Mouse (Mus musculus) cerebellum, postnatal 36 days (tissue): Measurements from ENCODE around the gene Sap30.
"Not testable (repeated sequence)": the region's sequence is repeated elsewhere in the genome, so short reads cannot be mapped to it uniquely, and the experiment has no call there.

ENCODE experiments used
- DNase-seq, 2 experiments: peaks; one replicate each; pipeline ENCODE4 v3.0.0; 2021 to 2022; ENCODE audit warnings: mixed read lengths in 2 of 2

Sap30 gene

GRCm38 (mm10) chr8:57487441-57488155 is at the start of gene Sap30:
TSS of gene Sap30 (minus strand) at chr8:57487860.
- DNase-seq, result peak; percentile 97 to 98

- DNase-seq, result no peak
Measured at GRCm38 (mm10) chr8:57536167-57536566, 48.5 kb upstream of the Sap30 start.

- DNase-seq, result no peak
Measured at GRCm38 (mm10) chr8:57534495-57534894, 46.8 kb upstream of the Sap30 start.

- no peak for DNase-seq
Measured at GRCm38 (mm10) chr8:57533106-57533505, 45.4 kb upstream of the Sap30 start.

GRCm38 (mm10) chr8:57532223-57532622 is 44.6 kb upstream of the Sap30 start:
- peak; percentile 55 to 59 for DNase-seq

GRCm38 (mm10) chr8:57530666-57531349 is 43.1 kb upstream of the Sap30 start:
- peak; percentile 75 to 87 for DNase-seq

- DNase-seq, result no peak
Measured at GRCm38 (mm10) chr8:57530238-57530637, 42.6 kb upstream of the Sap30 start.

GRCm38 (mm10) chr8:57528036-57528435 is 40.4 kb upstream of the Sap30 start:
- no peak for DNase-seq

- no peak for DNase-seq
Measured at GRCm38 (mm10) chr8:57520186-57520786, 32.6 kb upstream of the Sap30 start.

GRCm38 (mm10) chr8:57517723-57518122 is 30.1 kb upstream of the Sap30 start:
- no peak for DNase-seq

GRCm38 (mm10) chr8:57516685-57517084 is 29.0 kb upstream of the Sap30 start:
- not testable (repeated sequence) for DNase-seq

- not testable (repeated sequence) for DNase-seq
Measured at GRCm38 (mm10) chr8:57513178-57513661, 25.6 kb upstream of the Sap30 start.

GRCm38 (mm10) chr8:57512141-57513056 is 24.7 kb upstream of the Sap30 start:
- DNase-seq, result peak in 1 of 2 experiments; percentile 39

GRCm38 (mm10) chr8:57511316-57512118 is 23.9 kb upstream of the Sap30 start, which contains the start of gene Hmgb2:
TSS of gene Hmgb2 (plus strand) at chr8:57511907.
- peak; percentile 99 to 100 for DNase-seq

GRCm38 (mm10) chr8:57510791-57511315 is 23.2 kb upstream of the Sap30 start:
- DNase-seq, result no peak

GRCm38 (mm10) chr8:57508657-57509056 is 21.0 kb upstream of the Sap30 start:
- no peak for DNase-seq

GRCm38 (mm10) chr8:57507556-57508063 is 19.9 kb upstream of the Sap30 start:
- DNase-seq, result no peak

- not testable (repeated sequence) for DNase-seq
Measured at GRCm38 (mm10) chr8:57505500-57505899, 17.8 kb upstream of the Sap30 start.

- DNase-seq, result peak; percentile 70 to 77
Measured at GRCm38 (mm10) chr8:57503641-57504040, 16.0 kb upstream of the Sap30 start.

- DNase-seq, result peak; percentile 79 to 88
Measured at GRCm38 (mm10) chr8:57498847-57499511, 11.3 kb upstream of the Sap30 start.

GRCm38 (mm10) chr8:57498494-57498846 is 10.8 kb upstream of the Sap30 start:
- no peak for DNase-seq
